Mouse (Mus musculus): ENCODE data around the gene Jmjd1c. TPM values are rescaled to one million over a fixed set of nuclear protein-coding genes. Genes with fewer than 3 reads are reported as not detected.

Jmjd1c gene
- polyA plus RNA-seq, 1 experiment: 6.2 TPM

- Histone ChIP-seq H3K36me3 (ENCODE audit: control insufficient read depth, insufficient read depth) (no peaks in the 10 kb centered on the region), H3K79me3 (ENCODE audit: low read depth) (peaks cover 40% of the 10 kb centered on the region), H3K27me3 (ENCODE audit: control insufficient read depth, insufficient read depth, insufficient read length) (no peaks in the 10 kb centered on the region), H3K4me3 (ENCODE audit: insufficient read depth, poor library complexity, severe bottlenecking) (no peak overlapping the region), H3K79me2 (ENCODE audit: control insufficient read depth, insufficient read depth) (peaks cover 53% of the 10 kb centered on the region), H3ac (ENCODE audit: control insufficient read depth, insufficient read length, low read depth) (no peak overlapping the region)
- TF ChIP-seq USF1 (IDR thresholded peaks at IDR 0.05; ENCODE audit: low read depth) (no peak), CTCF (IDR thresholded peaks at IDR 0.05; ENCODE audit: control insufficient read depth, insufficient read depth, insufficient read length) (no peak), MYOD1 (IDR thresholded peaks at IDR 0.05; ENCODE audit: control insufficient read depth, insufficient read length, low read depth) (no peak), CEBPB (IDR thresholded peaks at IDR 0.05; ENCODE audit: low read depth) (no peak), FOSL1 (IDR thresholded peaks at IDR 0.05; ENCODE audit: insufficient read depth, low read length, poor library complexity, severe bottlenecking) (no peak), MYOG (IDR thresholded peaks at IDR 0.05; ENCODE audit: control insufficient read depth, extremely low read depth, insufficient read length) (no peak), MAX (IDR thresholded peaks at IDR 0.05) (no peak)
Observed at GRCm38 (mm10) chr10:67073577-67073976, 22.3 kb upstream of the Jmjd1c start.

GRCm38 (mm10) chr10:67075931-67076878 lies 19.7 kb upstream of the Jmjd1c start:
- Histone ChIP-seq H3K79me2 (ENCODE audit: control insufficient read depth, insufficient read depth) (peaks cover 48% of the 10 kb centered on the region), H3K79me3 (ENCODE audit: low read depth) (peaks cover 36% of the 10 kb centered on the region), H3K36me3 (ENCODE audit: control insufficient read depth, insufficient read depth) (no peaks in the 10 kb centered on the region), H3ac (ENCODE audit: control insufficient read depth, insufficient read length, low read depth) (no peak overlapping the region), H3K4me3 (ENCODE audit: insufficient read depth, poor library complexity, severe bottlenecking) (no peak overlapping the region), H3K27me3 (ENCODE audit: control insufficient read depth, insufficient read depth, insufficient read length) (no peaks in the 10 kb centered on the region)
- no peak for TF ChIP-seq CEBPB (IDR thresholded peaks at IDR 0.05; ENCODE audit: low read depth)

GRCm38 (mm10) chr10:67079030-67079429 lies 16.9 kb upstream of the Jmjd1c start:
- Histone ChIP-seq H3K36me3 (ENCODE audit: control insufficient read depth, insufficient read depth) (no peaks in the 10 kb centered on the region), H3K79me3 (ENCODE audit: low read depth) (peaks cover 19% of the 10 kb centered on the region), H3K79me2 (ENCODE audit: control insufficient read depth, insufficient read depth) (peaks cover 56% of the 10 kb centered on the region), H3K27me3 (ENCODE audit: control insufficient read depth, insufficient read depth, insufficient read length) (no peaks in the 10 kb centered on the region), H3ac (ENCODE audit: control insufficient read depth, insufficient read length, low read depth) (no peak overlapping the region), H3K4me3 (ENCODE audit: insufficient read depth, poor library complexity, severe bottlenecking) (no peak overlapping the region)
- TF ChIP-seq USF1 (IDR thresholded peaks at IDR 0.05; ENCODE audit: low read depth) (no peak), FOSL1 (IDR thresholded peaks at IDR 0.05; ENCODE audit: insufficient read depth, low read length, poor library complexity, severe bottlenecking) (no peak), CTCF (IDR thresholded peaks at IDR 0.05; ENCODE audit: control insufficient read depth, insufficient read depth, insufficient read length) (no peak), MAX (IDR thresholded peaks at IDR 0.05) (no peak)

GRCm38 (mm10) chr10:67081206-67082007 lies 14.5 kb upstream of the Jmjd1c start:
- peaks cover 52% of the 10 kb centered on the region for H3K79me2 ChIP-seq (ENCODE audit: control insufficient read depth, insufficient read depth)
- no peaks in the 10 kb centered on the region for H3K36me3 ChIP-seq (ENCODE audit: control insufficient read depth, insufficient read depth)
- no peak for TF ChIP-seq FOSL1 (IDR thresholded peaks at IDR 0.05; ENCODE audit: insufficient read depth, low read length, poor library complexity, severe bottlenecking)
- H3ac ChIP-seq (ENCODE audit: control insufficient read depth, insufficient read length, low read depth): no peak overlapping the region
- peaks cover 10% of the 10 kb centered on the region for H3K79me3 ChIP-seq (ENCODE audit: low read depth)
- H3K4me3 ChIP-seq (ENCODE audit: insufficient read depth, poor library complexity, severe bottlenecking): no peak overlapping the region
- H3K27me3 ChIP-seq (ENCODE audit: control insufficient read depth, insufficient read depth, insufficient read length): no peaks in the 10 kb centered on the region

GRCm38 (mm10) chr10:67082531-67082930 lies 13.4 kb upstream of the Jmjd1c start:
- Histone ChIP-seq H3K4me3 (ENCODE audit: insufficient read depth, poor library complexity, severe bottlenecking) (no peak overlapping the region), H3K79me2 (ENCODE audit: control insufficient read depth, insufficient read depth) (peaks cover 61% of the 10 kb centered on the region), H3K27me3 (ENCODE audit: control insufficient read depth, insufficient read depth, insufficient read length) (no peaks in the 10 kb centered on the region), H3K79me3 (ENCODE audit: low read depth) (peaks cover 19% of the 10 kb centered on the region), H3ac (ENCODE audit: control insufficient read depth, insufficient read length, low read depth) (no peak overlapping the region), H3K36me3 (ENCODE audit: control insufficient read depth, insufficient read depth) (no peaks in the 10 kb centered on the region)
- TF ChIP-seq USF1 (IDR thresholded peaks at IDR 0.05; ENCODE audit: low read depth) (no peak), MYOD1 (IDR thresholded peaks at IDR 0.05; ENCODE audit: control insufficient read depth, insufficient read length, low read depth) (no peak), CTCF (IDR thresholded peaks at IDR 0.05; ENCODE audit: control insufficient read depth, insufficient read depth, insufficient read length) (no peak), MAX (IDR thresholded peaks at IDR 0.05) (no peak), CEBPB (IDR thresholded peaks at IDR 0.05; ENCODE audit: low read depth) (no peak), FOSL1 (IDR thresholded peaks at IDR 0.05; ENCODE audit: insufficient read depth, low read length, poor library complexity, severe bottlenecking) (no peak), MYOG (IDR thresholded peaks at IDR 0.05; ENCODE audit: control insufficient read depth, extremely low read depth, insufficient read length) (no peak)
